Comparison of ENCODE assay signal across 26 mouse cellular contexts in the genomic region with DNA sequence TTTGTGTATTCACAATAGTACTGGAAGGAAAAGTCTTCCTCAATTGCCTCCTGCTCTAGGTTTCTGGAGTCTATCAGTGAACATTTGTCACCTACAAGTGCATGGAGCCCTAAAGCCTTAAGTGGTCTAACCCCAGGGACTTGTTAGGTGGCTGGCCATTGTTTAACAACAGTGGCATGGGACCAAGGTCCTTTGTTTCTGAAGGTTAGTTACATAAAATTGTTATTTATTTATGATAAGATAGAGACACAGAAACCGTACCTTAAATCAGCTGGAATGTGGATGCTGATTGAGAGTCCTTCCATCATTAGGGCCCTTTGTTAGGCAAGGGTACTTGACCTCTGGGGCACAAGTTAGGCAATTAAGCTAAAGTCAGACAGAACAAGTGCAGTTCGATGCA.
"Had no signal": no experiment of that assay in that cellular context is flagged by ENCODE, and none has a peak within 500 bp of the region (broad histone marks: within the 10 kb centered on the region; RNA-seq: fewer than 3 reads in every experiment).

No protein-coding gene starts in this region.

- H3K27ac ChIP-seq: embryonic facial prominence, embryonic 10.5 days; embryonic facial prominence, embryonic 12.5 days; embryonic facial prominence, embryonic 13.5 days; embryonic facial prominence, embryonic 15.5 days; forebrain, embryonic 10.5 days; forebrain, embryonic 12.5 days; forebrain, embryonic 13.5 days; forebrain, embryonic 15.5 days; gastrocnemius, adult 2 months had no signal

- H3K4me3 ChIP-seq: embryonic facial prominence, embryonic 10.5 days; embryonic facial prominence, embryonic 12.5 days; embryonic facial prominence, embryonic 13.5 days; embryonic facial prominence, embryonic 15.5 days; erythroblast, embryonic 14.5 days; forebrain, embryonic 10.5 days; forebrain, embryonic 12.5 days; forebrain, embryonic 13.5 days; forebrain, embryonic 15.5 days; gastrocnemius, adult 2 months had no signal

- H3K27me3 ChIP-seq: embryonic facial prominence, embryonic 12.5 days; embryonic facial prominence, embryonic 13.5 days; embryonic facial prominence, embryonic 15.5 days; forebrain, embryonic 12.5 days; forebrain, embryonic 13.5 days; forebrain, embryonic 15.5 days had no signal

- H3K4me1 ChIP-seq: forebrain, embryonic 13.5 days had no signal

- H3K36me3 ChIP-seq: embryonic facial prominence, embryonic 10.5 days; embryonic facial prominence, embryonic 12.5 days; embryonic facial prominence, embryonic 13.5 days; embryonic facial prominence, embryonic 15.5 days; forebrain, embryonic 10.5 days; forebrain, embryonic 12.5 days; forebrain, embryonic 15.5 days had no signal

- DNase-seq: cerebellum, adult 18-20 months; cerebellum, adult 2 months; cerebellum, adult 8-10 months; cerebellum, adult 9-10 months; cerebellum, adult 9-11 months; cerebellum, postnatal 10 days; cerebellum, postnatal 14 days; cerebellum, postnatal 25 days; cerebellum, postnatal 36 days; embryo, embryonic 11 days; forebrain, postnatal 0 days; gastrocnemius, adult 2 months; gastrocnemius, postnatal 10 days; gastrocnemius, postnatal 14 days; gastrocnemius, postnatal 25 days; gastrocnemius, postnatal 36 days; heart, adult 18-20 months had no signal

- H3K9me3 ChIP-seq: embryonic facial prominence, embryonic 10.5 days; embryonic facial prominence, embryonic 12.5 days; embryonic facial prominence, embryonic 13.5 days; embryonic facial prominence, embryonic 15.5 days; forebrain, embryonic 10.5 days; forebrain, embryonic 12.5 days; forebrain, embryonic 13.5 days; forebrain, embryonic 15.5 days had no signal
